Mouse (Mus musculus): ENCODE results near the gene Dnmt1.

GRCm38 (mm10) chr9:20861821-20862220, 97.9 kb downstream of the Dnmt1 start:
- TF ChIP-seq CTCF (IDR thresholded peaks at IDR 0.05; ENCODE audit: low read depth) (peak; percentile 70), EP300 (optimal IDR thresholded peaks at IDR 0.05) (no peak)
